Comparison of ENCODE assay signal across 8 mouse cellular contexts in genomic region chr12:15816740-15817178, GRCm38 (mm10). TPM values are rescaled to one million over a fixed set of nuclear protein-coding genes. Genes with fewer than 3 reads are reported as not detected.
DNase-seq lines count a peak whose midpoint lies in the region; ATAC-seq and TF ChIP-seq lines count a peak whose summit lies in the region.

TSS of gene Trib2 (minus strand) at chr12:15816922.

- peak within 1 kb of the TSS; percentile 77 for H3K4me2 ChIP-seq in embryonic facial prominence, embryonic 15.5 days (replicated peaks)

- ATAC-seq in embryonic facial prominence, embryonic 15.5 days (ENCODE audit: insufficient number of reproducible peaks, low FRiP score, low TSS enrichment, low read depth), result peak; percentile 93
- ATAC-seq in monocyte, adult 5-6 weeks (replicated peaks; ENCODE audit: insufficient number of reproducible peaks, low FRiP score, low TSS enrichment, poor library complexity, severe bottlenecking), result 0 out of 2 replicates have a peak, but pooled peaks have one; percentile 52

- peak within 1 kb of the TSS; percentile 80 for H3K27ac ChIP-seq in bone marrow, adult 2 months (ENCODE audit: control insufficient read depth, insufficient read depth, low read depth, low read length, poor library complexity)
- peak within 1 kb of the TSS; percentile 97 for H3K27ac ChIP-seq in embryonic facial prominence, embryonic 15.5 days (replicated peaks)

- H3K4me1 ChIP-seq in bone marrow, adult 2 months (ENCODE audit: control insufficient read depth, insufficient read depth, low read length), result peaks cover 3% of the 10 kb centered on the region; the same call in 1 of the 2 replicates
- peaks cover 17% of the 10 kb centered on the region; the same call in 1 of the 2 replicates for H3K4me1 ChIP-seq in embryonic facial prominence, embryonic 15.5 days

- DNase-seq in A20 (ENCODE audit: low read depth, low spot score) (peak; percentile 97), liver (peak; percentile 85)
- peak; percentile 93 to 95 for DNase-seq in heart, adult 9 months (ENCODE audit: low spot score in 2 of 2)
- DNase-seq in kidney, adult 9 months, result peak; percentile 94
- DNase-seq in spleen, postnatal 36 days (ENCODE audit: low spot score in 2 of 2), result peak; percentile 92 to 93

- peak; percentile 48; the same call in 1 of the 2 replicates for TF ChIP-seq POLR2A in bone marrow, adult 2 months (IDR thresholded peaks at IDR 0.05; ENCODE audit: borderline replicate concordance, control insufficient read depth, low read depth, low read length)

- peak within 1 kb of the TSS; percentile 74 for H3K4me3 ChIP-seq in bone marrow, adult 2 months (replicated peaks; ENCODE audit: control insufficient read depth, low read depth, low read length)
- H3K4me3 ChIP-seq in embryonic facial prominence, embryonic 15.5 days (replicated peaks), result peak within 1 kb of the TSS; percentile 84

- TF ChIP-seq CTCF in bone marrow, adult 2 months (IDR thresholded peaks at IDR 0.05; ENCODE audit: control insufficient read depth, insufficient read depth, low read length), result 0 out of 2 replicates have a peak, but pooled peaks have one; percentile 29

- H3K9me3 ChIP-seq in embryonic facial prominence, embryonic 15.5 days (replicated peaks), result no peaks in the 10 kb centered on the region

- H3K27me3 ChIP-seq in embryonic facial prominence, embryonic 15.5 days, result no peaks in the 10 kb centered on the region

- WGBS in bone marrow, adult 2 months, result under 1% methylated on average over 50 of the region's 50 CpGs
- WGBS in embryonic facial prominence, embryonic 15.5 days, result under 1% methylated on average over 42 of the region's 50 CpGs

- H3K9ac ChIP-seq in embryonic facial prominence, embryonic 15.5 days, result peak within 1 kb of the TSS; percentile 81

- no peaks in the 10 kb centered on the region for H3K36me3 ChIP-seq in embryonic facial prominence, embryonic 15.5 days

RNA-seq across cellular contexts. Expression of gene Trib2, which starts in this region (rescaled TPM):
- 6.4 and 9.5 TPM in 2 replicates for polyA plus RNA-seq in bone marrow, adult 2 months (2011; ENCODE audit: insufficient read depth, insufficient read length, low replicate concordance, missing spikeins)
- 50.4 and 50.6 TPM in 2 replicates for polyA plus RNA-seq in embryonic facial prominence, embryonic 15.5 days (2015; fragmentation: Nextera tagmentation; extraction: Ambion mirVana)
- total RNA-seq in monocyte, adult 5-6 weeks (2017), result 4.4 to 12.6 TPM (median 5.5 TPM) in 3 replicates

Comparison
In these comparisons a context has a peak if more than half of its experiments do, and no peak if none do; other contexts are left out.
1. Peak in every context shown above with its lines: DNase-seq, ATAC-seq, H3K4me3 ChIP-seq and H3K27ac ChIP-seq.